In the genomic region with DNA sequence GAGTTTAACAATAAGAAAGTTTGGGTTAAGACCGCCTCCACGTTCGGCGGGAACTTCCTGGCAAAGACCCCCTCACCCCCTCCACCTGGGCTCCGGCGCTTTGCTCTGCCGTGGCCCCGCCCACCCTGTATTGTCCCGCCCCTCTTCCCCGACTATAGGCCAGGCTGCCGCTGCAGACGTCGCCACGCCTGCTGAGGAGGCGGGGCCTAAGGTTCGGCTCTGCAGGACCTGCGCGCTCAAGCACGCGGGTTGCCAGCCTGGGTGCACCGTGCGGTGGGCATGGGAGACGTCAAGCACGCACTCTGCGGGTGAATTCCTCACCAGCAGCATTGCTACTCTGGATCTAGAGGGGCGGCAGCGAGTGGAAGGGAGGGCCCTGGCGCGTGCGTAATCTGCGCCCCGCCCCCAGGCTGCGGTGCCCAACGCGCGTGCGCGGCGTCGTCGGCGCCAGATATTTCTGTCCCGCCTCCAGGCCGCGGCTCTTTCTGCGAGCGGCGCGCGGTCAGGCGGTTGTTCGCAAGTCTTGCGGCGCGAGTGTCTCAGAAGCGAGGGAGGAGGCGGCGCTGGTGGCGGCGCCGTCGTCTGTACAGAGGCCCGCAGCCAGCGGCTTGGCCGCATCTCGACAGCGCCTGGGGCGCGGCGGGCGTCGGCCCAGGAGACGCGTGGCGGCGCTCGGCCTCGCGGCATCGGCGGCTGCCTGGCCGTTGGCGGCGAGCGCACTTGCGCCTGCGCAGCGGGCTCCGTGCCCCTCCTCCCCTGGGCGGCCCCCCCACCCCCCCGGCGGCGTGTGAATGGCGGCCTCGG, we compare ENCODE assay signal across 8 mouse cellular contexts. TPM values are rescaled to one million over a fixed set of nuclear protein-coding genes. Genes with fewer than 3 reads are reported as not detected.
A peak's percentile ranks its signal among the peaks of the same experiment; 100 is the strongest.
DNase-seq lines count a peak whose midpoint lies in the region; ATAC-seq and TF ChIP-seq lines count a peak whose summit lies in the region.

No protein-coding gene starts in this region.

- TF ChIP-seq POLR2A in liver, adult 2 months (IDR thresholded peaks at IDR 0.05; ENCODE audit: extremely low read depth, insufficient read depth, low read length): peak; percentile 76

- peaks cover 41% of the 10 kb centered on the region for H3K36me3 ChIP-seq in erythroblast, embryonic 14.5 days (ENCODE audit: control insufficient read depth)
- H3K36me3 ChIP-seq in heart, embryonic 12.5 days: peaks cover 38% of the 10 kb centered on the region
- H3K36me3 ChIP-seq in kidney, embryonic 16.5 days (ENCODE audit: insufficient read depth, low read length): peaks cover 37% of the 10 kb centered on the region
- peaks cover 27% of the 10 kb centered on the region for H3K36me3 ChIP-seq in liver, adult 2 months (ENCODE audit: control insufficient read depth, insufficient read depth, low read length)

- peak overlapping the region; percentile 97 for H3K9ac ChIP-seq in heart, embryonic 12.5 days
- H3K9ac ChIP-seq in kidney, embryonic 16.5 days (replicated peaks; ENCODE audit: low read length): peak overlapping the region; percentile 98
- H3K9ac ChIP-seq in liver, adult 2 months (ENCODE audit: low read depth, low read length): peak overlapping the region; percentile 69

- ATAC-seq in heart, embryonic 12.5 days (ENCODE audit: insufficient number of reproducible peaks, low FRiP score): peak; percentile 88
- ATAC-seq in kidney, embryonic 16.5 days (ENCODE audit: low FRiP score, low TSS enrichment): peak; percentile 87
- peak; percentile 78 for ATAC-seq in monocyte, adult 5-6 weeks (replicated peaks; ENCODE audit: insufficient number of reproducible peaks, low FRiP score, low TSS enrichment, poor library complexity, severe bottlenecking)

- peaks cover 13% of the 10 kb centered on the region for H3K79me2 ChIP-seq in liver, adult 2 months (ENCODE audit: control insufficient read depth, insufficient read depth, low read length)

- H3K27me3 ChIP-seq in erythroblast, embryonic 14.5 days (ENCODE audit: control insufficient read depth): peaks cover under 1% of the 10 kb centered on the region; the same call in 1 of the 2 replicates
- no peaks in the 10 kb centered on the region for H3K27me3 ChIP-seq in heart, embryonic 12.5 days (replicated peaks)
- H3K27me3 ChIP-seq in kidney, embryonic 16.5 days (ENCODE audit: insufficient read depth, low read length): no peaks in the 10 kb centered on the region
- no peaks in the 10 kb centered on the region for H3K27me3 ChIP-seq in liver, adult 2 months (ENCODE audit: control insufficient read depth, insufficient read depth, low read length)

- peak; percentile 97 for DNase-seq in CD4-positive, CD25-positive, alpha-beta regulatory T cell, adult 2 months (ENCODE audit: low read depth, low spot score)
- DNase-seq in brain, embryonic 18.5 days (ENCODE audit: low read depth, low spot score): peak; percentile 93
- peak; percentile 71 for DNase-seq in liver, adult 2 months (ENCODE audit: extremely low read depth, low read depth, low spot score)
- peak; percentile 87 to 90 for DNase-seq in spleen, postnatal 36 days (ENCODE audit: low spot score in 2 of 2)

- peaks cover 39% of the 10 kb centered on the region for H3K4me1 ChIP-seq in erythroblast, embryonic 14.5 days (ENCODE audit: control insufficient read depth)
- peaks cover 20% of the 10 kb centered on the region for H3K4me1 ChIP-seq in heart, embryonic 12.5 days (replicated peaks)
- peaks cover 15% of the 10 kb centered on the region for H3K4me1 ChIP-seq in kidney, embryonic 16.5 days (ENCODE audit: insufficient read depth, low read length)
- H3K4me1 ChIP-seq in liver, adult 2 months (ENCODE audit: control insufficient read depth, insufficient read depth, low read length): peaks cover 10% of the 10 kb centered on the region

- H3K27ac ChIP-seq in heart, embryonic 12.5 days (ENCODE audit: poor library complexity, severe bottlenecking): peak overlapping the region; percentile 99
- peak overlapping the region; percentile 100 for H3K27ac ChIP-seq in kidney, embryonic 16.5 days (ENCODE audit: low read length)
- H3K27ac ChIP-seq in liver, adult 2 months (replicated peaks; ENCODE audit: insufficient read depth, low read depth, low read length): peak overlapping the region; percentile 79

- H3K4me2 ChIP-seq in heart, embryonic 12.5 days: peak overlapping the region; percentile 92
- H3K4me2 ChIP-seq in kidney, embryonic 16.5 days (replicated peaks; ENCODE audit: low read depth, low read length): peak overlapping the region; percentile 98

- WGBS in heart, embryonic 12.5 days: under 1% methylated on average over 95 of the region's 95 CpGs
- under 1% methylated on average over 56 of the region's 95 CpGs for WGBS in kidney, embryonic 16.5 days
- under 1% methylated on average over 90 of the region's 95 CpGs for WGBS in liver, adult 2 months

- TF ChIP-seq CTCF in liver, adult 2 months (IDR thresholded peaks at IDR 0.05; ENCODE audit: low read depth, low read length): no peak

- H3K4me3 ChIP-seq in erythroblast, embryonic 14.5 days (replicated peaks): peak overlapping the region; percentile 65
- H3K4me3 ChIP-seq in heart, embryonic 12.5 days: peak overlapping the region; percentile 91
- H3K4me3 ChIP-seq in kidney, embryonic 16.5 days (ENCODE audit: low read length): peak overlapping the region; percentile 95
- H3K4me3 ChIP-seq in liver, adult 2 months (ENCODE audit: insufficient read depth, low read depth, low read length): peak overlapping the region; percentile 61

- no peaks in the 10 kb centered on the region for H3K9me3 ChIP-seq in erythroblast, embryonic 14.5 days (ENCODE audit: control insufficient read depth, low read length)
- H3K9me3 ChIP-seq in heart, embryonic 12.5 days (replicated peaks): no peaks in the 10 kb centered on the region; the same call in 1 of the 2 replicates
- H3K9me3 ChIP-seq in kidney, embryonic 16.5 days (ENCODE audit: low read length): no peaks in the 10 kb centered on the region

RNA-seq across cellular contexts. Expression of a gene that starts 10.5 kb away (rescaled TPM):
- polyA plus RNA-seq in erythroblast, embryonic 14.5 days (2012): 39.9 and 103 TPM in 2 replicates
- 127 and 131 TPM in 2 replicates for polyA plus RNA-seq in heart, embryonic 12.5 days (2016; fragmentation: Nextera tagmentation; extraction: Ambion mirVana)
- 159 and 162 TPM in 2 replicates for polyA plus RNA-seq in kidney, embryonic 16.5 days (2015; fragmentation: Nextera tagmentation; extraction: Ambion mirVana)
- total RNA-seq in liver, adult 2 months (2014; rRNA removed): 109 and 149 TPM in 2 replicates
- 62.8 and 76.5 TPM in 2 replicates for polyA plus RNA-seq in liver, adult 2 months (2012; rRNA removed)
- total RNA-seq in monocyte, adult 5-6 weeks (2017): 277 to 386 TPM (median 313 TPM) in 3 replicates

RNA-seq across cellular contexts. Expression of a gene that starts 13.9 kb away (rescaled TPM):
- 22.8 and 28.8 TPM in 2 replicates for polyA plus RNA-seq in erythroblast, embryonic 14.5 days (2012)
- polyA plus RNA-seq in heart, embryonic 12.5 days (2016; fragmentation: Nextera tagmentation; extraction: Ambion mirVana): 160 and 170 TPM in 2 replicates
- 30.4 and 54.9 TPM in 2 replicates for polyA plus RNA-seq in kidney, embryonic 16.5 days (2015; fragmentation: Nextera tagmentation; extraction: Ambion mirVana)
- total RNA-seq in liver, adult 2 months (2014; rRNA removed): 41.2 and 59.5 TPM in 2 replicates
- 71.5 and 82.7 TPM in 2 replicates for polyA plus RNA-seq in liver, adult 2 months (2012; rRNA removed)
- total RNA-seq in monocyte, adult 5-6 weeks (2017): 44.8 to 67.8 TPM (median 54.9 TPM) in 3 replicates

RNA-seq across cellular contexts. Expression of a gene that starts 14.3 kb away (rescaled TPM):
- 6.7 and 7.7 TPM in 2 replicates for polyA plus RNA-seq in erythroblast, embryonic 14.5 days (2012)
- polyA plus RNA-seq in heart, embryonic 12.5 days (2016; fragmentation: Nextera tagmentation; extraction: Ambion mirVana): 16.2 and 18.7 TPM in 2 replicates
- polyA plus RNA-seq in kidney, embryonic 16.5 days (2015; fragmentation: Nextera tagmentation; extraction: Ambion mirVana): 28.3 and 29.2 TPM in 2 replicates
- total RNA-seq in liver, adult 2 months (2014; rRNA removed): 0.28 and 1.2 TPM in 2 replicates
- polyA plus RNA-seq in liver, adult 2 months (2012; rRNA removed): 4.5 TPM in 2 replicates
- total RNA-seq in monocyte, adult 5-6 weeks (2017): 3.6 to 5.7 TPM (median 3.8 TPM) in 3 replicates

RNA-seq across cellular contexts. Expression of a gene that starts 25.2 kb away (rescaled TPM):
- 16.2 and 17.6 TPM in 2 replicates for polyA plus RNA-seq in erythroblast, embryonic 14.5 days (2012)
- 221 and 228 TPM in 2 replicates for polyA plus RNA-seq in heart, embryonic 12.5 days (2016; fragmentation: Nextera tagmentation; extraction: Ambion mirVana)
- 245 TPM in 2 replicates for polyA plus RNA-seq in kidney, embryonic 16.5 days (2015; fragmentation: Nextera tagmentation; extraction: Ambion mirVana)
- total RNA-seq in liver, adult 2 months (2014; rRNA removed): 67.7 and 69.4 TPM in 2 replicates
- 98.0 and 114 TPM in 2 replicates for polyA plus RNA-seq in liver, adult 2 months (2012; rRNA removed)
- 150 to 169 TPM (median 158 TPM) in 3 replicates for total RNA-seq in monocyte, adult 5-6 weeks (2017)

RNA-seq across cellular contexts. Expression of a gene that starts 26.1 kb away (rescaled TPM):
- not detected in 2 replicates for polyA plus RNA-seq in erythroblast, embryonic 14.5 days (2012)
- 0.22 TPM in 1 of 2 replicates, not detected in the other for polyA plus RNA-seq in heart, embryonic 12.5 days (2016; fragmentation: Nextera tagmentation; extraction: Ambion mirVana)
- polyA plus RNA-seq in kidney, embryonic 16.5 days (2015; fragmentation: Nextera tagmentation; extraction: Ambion mirVana): 0.11 and 0.40 TPM in 2 replicates
- total RNA-seq in liver, adult 2 months (2014; rRNA removed): 1,289 and 1,401 TPM in 2 replicates
- 1,497 and 1,713 TPM in 2 replicates for polyA plus RNA-seq in liver, adult 2 months (2012; rRNA removed)
- total RNA-seq in monocyte, adult 5-6 weeks (2017): 1.6 TPM in 1 of 3 replicates, not detected in the others

Comparison
In these comparisons a context has a peak if more than half of its experiments do, and no peak if none do; other contexts are left out.
1. Peak in every context shown above with its lines: DNase-seq, ATAC-seq, H3K4me3 ChIP-seq and H3K27ac ChIP-seq.